Mouse (Mus musculus) olfactory bulb, adult 2 months (tissue): ENCODE data around the gene Grcc10. TPM values are rescaled to one million over a fixed set of nuclear protein-coding genes. Genes with fewer than 3 reads are reported as not detected.

Experiments
- H3K27ac ChIP-seq: fragments of 200-500 bp; 2 replicates; pipeline ENCODE4 v1.5.1; 2012; ENCODE audit warnings: low read depth, low read length; ENCODE audit not compliant: insufficient read depth
- H3K4me1 ChIP-seq: fragments of 200-500 bp; 2 replicates; pipeline ENCODE4 v1.6.1; 2012; ENCODE audit warnings: low read length; ENCODE audit not compliant: control insufficient read depth, insufficient read depth
- H3K4me3 ChIP-seq: fragments of 200-500 bp; 2 replicates; pipeline ENCODE4 v1.5.1; 2012; ENCODE audit warnings: mild to moderate bottlenecking, low read depth, low read length, moderate library complexity; ENCODE audit not compliant: insufficient read depth
- CTCF ChIP-seq: fragments of 200-500 bp; IDR thresholded peaks from 2 replicates; pipeline ENCODE4 v1.5.1; 2012; ENCODE audit warnings: low read depth, mild to moderate bottlenecking, low read length, moderate library complexity; ENCODE audit not compliant: insufficient read depth
- POLR2A ChIP-seq: fragments of 200-500 bp; IDR thresholded peaks from 2 replicates; pipeline ENCODE4 v1.6.1; 2012; ENCODE audit warnings: mild to moderate bottlenecking, low read depth, low read length, moderate library complexity; ENCODE audit not compliant: insufficient read depth
- WGBS: fragments of 180-500 bp; shearing (Covaris S2); methylation state at CpG from one replicate; pipeline ENCODE4 v1.1.7; 2018; 5-methylcytosine and 5-hydroxymethylcytosine counted together
- polyA plus RNA-seq: library from polyadenylated mRNA; stranded (reverse); fragments of >200 nt; gene quantifications from 2 replicates; pipeline ENCODE4 v1.2.4, GENCODE M21; 2012; ENCODE audit warnings: low replicate concordance; ENCODE audit not compliant: missing spikeins, insufficient read depth, insufficient read length

The Grcc10 gene
- polyA plus RNA-seq, 1 experiment = 1,072 TPM

DNA sequence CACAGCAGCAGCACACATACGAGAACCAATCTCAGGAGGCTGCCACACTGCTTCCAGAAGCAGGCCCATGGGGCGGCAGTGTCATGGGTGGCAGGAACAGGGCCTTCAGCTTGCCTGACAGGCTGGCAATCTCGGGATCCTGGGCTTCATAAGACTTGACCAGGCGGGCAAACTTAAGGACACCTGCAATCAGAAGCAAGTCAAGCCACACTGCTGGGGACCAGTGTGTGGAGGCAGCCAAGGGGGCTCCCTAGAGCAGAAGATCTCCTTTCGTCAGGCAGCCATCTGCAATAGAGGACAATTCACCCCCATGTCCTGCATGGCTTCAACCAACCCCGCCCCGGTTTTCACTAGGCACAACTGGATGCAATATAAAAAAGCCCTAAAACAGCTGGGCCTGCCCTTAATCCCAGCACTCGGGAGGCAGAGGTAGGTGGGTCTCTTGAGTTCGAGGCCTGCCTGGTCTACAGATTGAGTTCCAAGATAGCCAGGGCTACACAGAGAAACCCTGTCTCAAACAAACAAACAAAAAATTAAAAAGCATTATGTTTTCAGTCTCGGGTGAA, 1.9 kb downstream of the Grcc10 start:
- no peak for TF ChIP-seq POLR2A
- no peak for TF ChIP-seq CTCF
- Histone ChIP-seq H3K4me1 (peaks cover 28% of the 10 kb centered on the region), H3K27ac (no peak overlapping the region), H3K4me3 (no peak overlapping the region)
- WGBS = 69% methylated on average over 10 of the region's 10 CpGs

DNA sequence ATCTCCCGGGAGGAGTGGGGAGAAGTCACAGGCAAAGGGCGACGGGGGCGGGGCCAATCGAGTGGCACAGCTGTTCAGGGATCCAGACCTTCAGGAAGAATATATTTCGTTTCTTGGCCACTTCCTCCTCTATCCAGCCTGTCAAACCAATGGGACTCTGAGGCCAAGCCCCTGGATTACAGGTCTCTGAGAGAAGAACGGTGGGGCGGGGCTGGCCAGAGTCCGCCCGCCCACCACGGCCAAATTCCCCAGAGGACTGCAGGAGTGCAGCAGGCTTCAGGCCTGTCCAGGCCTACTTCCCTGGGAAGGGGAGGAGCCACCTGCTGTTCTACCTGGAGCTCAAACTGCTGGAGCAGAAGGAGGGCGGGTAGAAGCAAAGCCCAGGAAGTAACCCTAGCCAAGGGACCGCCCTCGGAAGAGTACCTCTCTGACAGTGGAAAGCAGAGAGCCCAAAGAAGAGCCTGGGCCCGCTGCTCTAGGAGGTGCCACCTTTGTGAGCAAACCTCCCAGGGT, 2.6 kb downstream of the Grcc10 start, which contains the start of gene Ptpn6:
Gene Ptpn6 (minus strand): TSS at position 204 of the 513 bp plus-strand sequence.
- H3K4me3 ChIP-seq = no peak within 1 kb of the TSS
- no peak within 1 kb of the TSS for H3K27ac ChIP-seq
- H3K4me1 ChIP-seq = peaks cover 25% of the 10 kb centered on the region
- 40% methylated on average over 15 of the region's 15 CpGs for WGBS
- TF ChIP-seq CTCF (no peak), POLR2A (no peak)

DNA sequence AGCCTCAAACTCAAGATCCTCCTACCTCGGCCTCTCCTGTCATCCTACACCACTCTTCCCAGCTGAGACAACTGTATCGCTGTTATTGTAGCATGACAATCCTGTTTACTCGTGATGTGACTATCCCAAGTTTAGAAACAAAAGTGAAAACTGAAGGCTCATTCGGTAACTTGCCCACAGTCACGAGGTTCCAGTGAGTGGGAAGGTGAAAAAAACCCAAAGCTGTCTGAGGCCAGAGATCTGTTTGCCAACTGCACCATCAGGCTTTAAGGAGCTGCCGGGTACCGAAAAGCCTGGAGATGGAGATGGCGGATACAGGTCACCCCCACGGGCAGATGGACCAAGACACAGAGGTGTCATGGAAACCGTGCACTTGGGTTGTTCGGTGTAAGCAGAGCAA, 4.1 kb downstream of the Grcc10 start:
- peaks cover 23% of the 10 kb centered on the region for H3K4me1 ChIP-seq
- WGBS = 86% methylated on average over 11 of the region's 11 CpGs
- no peak overlapping the region for H3K27ac ChIP-seq
- H3K4me3 ChIP-seq = no peak overlapping the region
- TF ChIP-seq POLR2A = no peak

DNA sequence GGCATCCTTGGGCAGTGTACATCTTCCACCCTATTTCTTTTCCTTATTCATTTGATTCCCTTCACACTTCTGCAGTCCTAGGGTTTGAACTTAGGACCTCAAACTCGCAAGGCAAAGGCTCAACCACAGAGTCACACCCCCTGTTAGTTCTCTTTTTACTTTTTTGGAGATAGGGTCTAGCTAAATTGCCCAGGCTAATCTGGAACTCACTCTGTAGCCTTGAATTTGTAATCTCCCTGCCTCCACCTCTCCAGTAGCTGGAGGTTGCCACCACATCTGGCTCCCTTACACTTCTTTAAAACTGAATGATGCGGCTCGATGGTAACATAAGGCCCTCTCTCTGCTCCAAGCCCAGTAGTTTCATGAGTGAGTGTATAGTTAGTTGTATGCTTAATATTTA, 6.8 kb downstream of the Grcc10 start:
- 91% methylated on average over 3 of the region's 3 CpGs for WGBS
- H3K27ac ChIP-seq = no peak overlapping the region
- H3K4me1 ChIP-seq = peaks cover 15% of the 10 kb centered on the region
- TF ChIP-seq CTCF (no peak), POLR2A (no peak)
- no peak overlapping the region for H3K4me3 ChIP-seq

DNA sequence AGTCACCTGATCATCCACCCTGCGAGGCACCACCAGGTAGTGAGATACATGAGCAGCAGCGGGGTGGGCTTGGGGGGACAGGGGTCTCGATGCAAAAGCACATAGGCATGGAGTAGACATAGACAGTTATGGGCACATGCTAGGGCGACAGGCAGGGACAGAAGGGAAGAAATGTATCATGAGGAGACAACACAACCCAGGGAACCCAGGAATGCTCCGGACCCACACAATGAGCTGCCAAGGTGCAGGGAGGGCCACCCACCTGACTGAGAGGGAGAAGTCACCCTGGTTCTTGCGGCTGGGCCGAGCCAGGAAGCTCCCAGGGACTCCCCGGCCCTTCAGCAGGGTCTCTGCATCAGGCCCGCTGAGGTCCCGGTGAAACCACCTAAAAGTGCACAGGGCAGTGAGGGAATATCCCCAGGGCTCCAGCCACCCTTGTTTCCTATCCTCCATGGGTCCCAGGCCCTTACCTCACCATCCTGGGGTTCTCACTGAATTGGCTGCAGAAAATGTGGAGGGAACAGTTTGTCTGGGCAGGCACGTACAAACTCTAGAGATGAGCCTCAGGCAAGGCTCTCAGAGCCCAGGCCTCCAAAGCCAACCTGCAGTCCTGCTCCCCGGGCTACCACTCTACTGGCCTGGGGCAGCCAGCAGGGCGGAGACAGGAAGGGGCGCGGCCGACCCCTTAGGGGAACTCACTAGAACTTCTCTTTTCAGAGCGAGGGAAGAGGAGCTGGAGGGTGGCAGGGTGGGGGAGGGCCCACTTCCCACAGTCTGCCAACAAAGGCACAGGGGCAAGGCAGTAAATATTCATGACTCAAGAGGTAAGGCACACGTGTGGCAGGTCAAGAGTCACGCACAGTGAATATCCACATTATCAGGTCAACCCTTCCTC, 8.5 kb downstream of the Grcc10 start:
- Histone ChIP-seq H3K4me1 (peaks cover 4% of the 10 kb centered on the region; the same call in 1 of the 2 replicates), H3K4me3 (no peak overlapping the region; the same call in 1 of the 2 replicates), H3K27ac (no peak overlapping the region)
- 63% methylated on average over 19 of the region's 19 CpGs for WGBS
- TF ChIP-seq CTCF = no peak
- TF ChIP-seq POLR2A = no peak

DNA sequence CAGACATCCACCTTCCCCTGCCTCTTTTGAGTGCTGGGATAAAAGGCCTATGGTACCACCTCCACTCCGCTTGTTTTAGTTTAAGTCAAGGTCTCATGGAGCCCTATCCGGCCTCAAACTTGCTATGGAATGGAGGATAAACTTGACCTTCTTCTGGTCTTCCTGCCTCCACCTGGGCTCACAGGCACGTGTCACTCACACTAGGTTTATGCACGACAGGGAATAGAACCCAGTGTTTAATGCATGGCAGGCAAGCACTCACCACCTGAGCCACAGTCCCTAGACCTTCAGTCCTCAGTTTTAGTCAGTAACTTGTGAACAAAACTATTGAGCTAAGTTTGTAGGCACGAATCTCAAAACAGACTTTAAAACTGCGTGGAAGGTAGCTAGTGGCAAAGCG, 10.1 kb downstream of the Grcc10 start:
- TF ChIP-seq POLR2A (no peak), CTCF (no peak)
- Histone ChIP-seq H3K27ac (no peak overlapping the region), H3K4me3 (no peak overlapping the region), H3K4me1 (peaks cover 4% of the 10 kb centered on the region; the same call in 1 of the 2 replicates)
- WGBS = 86% methylated on average over 7 of the region's 7 CpGs

DNA sequence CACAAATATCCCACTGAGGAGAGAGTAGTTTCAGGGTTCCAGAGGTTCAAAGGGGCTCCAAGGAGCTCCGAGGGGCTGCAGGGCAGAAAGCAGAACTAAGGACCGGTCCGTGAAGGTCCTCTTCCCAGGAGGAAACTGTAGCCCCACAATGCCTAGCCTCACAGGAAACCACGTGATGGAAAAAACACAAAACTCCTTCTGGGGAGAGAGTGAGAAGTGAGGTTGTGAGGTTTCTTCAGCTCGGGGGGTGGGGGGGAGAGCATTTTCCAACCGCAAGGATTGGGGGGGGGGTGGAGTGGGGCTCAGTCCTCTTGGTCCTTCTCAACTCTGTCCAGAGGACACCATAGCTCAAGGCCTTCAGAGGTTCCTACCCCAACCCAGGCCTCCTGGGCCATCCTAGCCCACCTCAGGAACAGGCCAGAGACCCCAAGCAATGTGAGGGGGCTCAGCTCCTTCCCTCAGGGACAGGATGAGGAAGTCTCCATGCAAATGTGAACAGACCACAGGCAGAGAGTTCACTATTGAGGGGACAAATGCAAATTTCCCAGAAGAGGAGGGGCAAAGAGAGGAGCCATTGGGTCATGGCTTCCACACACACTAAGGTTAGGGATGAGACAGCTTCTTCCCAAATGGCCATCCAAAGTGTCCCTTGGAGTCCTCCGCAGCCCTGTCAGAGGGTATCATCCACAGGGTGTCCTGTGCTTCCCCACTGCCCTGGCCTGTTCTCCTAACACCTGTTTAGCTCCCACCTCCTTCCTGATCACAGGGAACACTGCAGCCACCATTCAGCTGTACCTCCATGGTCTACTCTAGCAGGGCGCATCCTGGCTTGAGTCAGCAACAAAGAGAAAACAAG, 11.1 kb downstream of the Grcc10 start:
- TF ChIP-seq POLR2A = no peak
- no peak for TF ChIP-seq CTCF
- WGBS = 88% methylated on average over 8 of the region's 8 CpGs
- Histone ChIP-seq H3K27ac (no peak overlapping the region), H3K4me1 (peaks cover 4% of the 10 kb centered on the region; the same call in 1 of the 2 replicates), H3K4me3 (no peak overlapping the region)

DNA sequence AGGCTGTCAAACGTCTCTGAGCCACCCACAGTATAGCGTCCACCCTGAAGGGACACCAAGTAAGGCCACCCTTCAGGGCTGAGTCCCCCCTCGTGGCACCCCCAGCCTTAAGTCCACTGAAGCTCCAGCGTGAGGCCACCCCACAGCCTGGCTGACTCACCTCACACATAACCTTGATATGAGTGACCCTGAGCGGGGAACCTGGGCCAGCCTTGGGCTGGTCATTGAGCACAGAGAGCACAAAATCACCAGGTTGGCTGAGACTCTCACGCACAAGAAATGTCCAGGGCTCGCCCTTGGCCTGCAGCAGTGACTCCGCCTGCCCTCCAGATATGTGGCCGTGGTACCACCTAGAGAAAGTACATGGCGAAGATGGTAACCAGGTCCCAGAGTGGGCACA, 12.6 kb downstream of the Grcc10 start:
- H3K27ac ChIP-seq = no peak overlapping the region
- 91% methylated on average over 10 of the region's 10 CpGs for WGBS
- no peak for TF ChIP-seq POLR2A
- TF ChIP-seq CTCF = no peak
- H3K4me1 ChIP-seq = peaks cover 4% of the 10 kb centered on the region; the same call in 1 of the 2 replicates
- H3K4me3 ChIP-seq = no peak overlapping the region
